Mouse (Mus musculus) right cerebral cortex, postnatal 10 days (tissue): ENCODE results near the gene Rab1a.
"Not testable (repeated sequence)": the region's sequence is repeated elsewhere in the genome, so short reads cannot be mapped to it uniquely, and the experiment has no call there.

Experiments
- DNase-seq, 2 experiments: peaks; one replicate each; pipeline ENCODE4 v3.0.0; 2021; ENCODE audit warnings: low spot score in 2 of 2

Gene Rab1a

GRCm38 (mm10) chr11:20217227-20217626, 16.0 kb downstream of the Rab1a start:
- DNase-seq = no peak

DNA sequence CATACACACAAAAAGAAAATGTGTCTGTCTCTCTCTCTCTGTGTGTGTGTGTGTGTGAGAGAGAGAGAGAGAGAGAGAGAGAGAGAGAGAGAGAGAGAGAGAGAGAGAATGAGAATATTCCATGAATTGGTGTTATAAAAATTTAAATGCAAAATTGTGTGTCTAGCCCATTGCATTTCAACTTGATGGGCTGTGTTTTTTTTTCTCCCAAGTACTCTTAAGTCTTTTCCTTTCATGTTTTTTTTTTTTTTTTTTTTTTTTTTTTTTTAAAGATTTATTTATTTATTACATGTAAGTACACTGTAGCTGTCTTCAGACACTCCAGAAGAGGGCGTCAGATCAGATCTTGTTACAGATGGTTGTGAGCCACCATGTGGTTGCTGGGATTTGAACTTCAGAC, 20.4 kb downstream of the Rab1a start:
- not testable (repeated sequence) for DNase-seq

DNA sequence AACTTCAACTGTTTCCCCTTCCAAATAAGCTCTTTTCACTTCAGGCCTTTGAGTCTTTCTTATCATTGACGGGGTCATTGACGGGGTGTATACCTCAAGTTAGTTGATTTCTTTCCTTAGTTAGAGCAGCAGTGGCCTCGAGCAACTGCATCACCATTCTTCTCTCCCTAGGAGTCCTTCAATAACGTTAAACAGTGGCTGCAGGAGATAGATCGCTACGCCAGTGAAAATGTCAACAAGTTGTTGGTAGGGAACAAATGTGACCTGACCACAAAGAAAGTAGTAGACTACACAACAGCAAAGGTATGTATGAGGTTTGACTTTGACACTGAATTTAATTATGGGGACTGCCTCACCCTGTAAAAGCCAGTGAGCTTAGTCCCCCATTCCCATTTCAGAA, 23.0 kb downstream of the Rab1a start:
- no peak for DNase-seq

DNA sequence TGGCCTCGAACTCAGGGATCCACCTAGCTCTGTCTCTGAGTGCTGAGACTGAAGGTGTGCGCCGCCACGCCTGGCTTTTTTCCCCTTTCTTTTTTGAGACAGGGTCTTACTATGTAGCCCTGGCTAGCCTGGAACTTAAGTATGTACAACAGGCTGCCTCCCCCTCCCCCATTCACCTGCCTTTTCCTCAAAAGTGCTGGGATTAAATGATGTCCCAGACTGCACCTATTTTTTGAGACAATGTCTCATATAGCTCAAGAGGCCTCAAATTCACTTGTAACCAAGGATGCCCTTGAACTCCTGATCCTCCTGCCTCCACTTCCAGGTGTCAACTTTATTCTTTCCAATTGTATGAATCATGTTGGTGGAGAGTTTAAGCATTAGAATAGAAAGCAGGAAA, 24.7 kb downstream of the Rab1a start:
- peak in 1 of 2 experiments; percentile 23 for DNase-seq

DNA sequence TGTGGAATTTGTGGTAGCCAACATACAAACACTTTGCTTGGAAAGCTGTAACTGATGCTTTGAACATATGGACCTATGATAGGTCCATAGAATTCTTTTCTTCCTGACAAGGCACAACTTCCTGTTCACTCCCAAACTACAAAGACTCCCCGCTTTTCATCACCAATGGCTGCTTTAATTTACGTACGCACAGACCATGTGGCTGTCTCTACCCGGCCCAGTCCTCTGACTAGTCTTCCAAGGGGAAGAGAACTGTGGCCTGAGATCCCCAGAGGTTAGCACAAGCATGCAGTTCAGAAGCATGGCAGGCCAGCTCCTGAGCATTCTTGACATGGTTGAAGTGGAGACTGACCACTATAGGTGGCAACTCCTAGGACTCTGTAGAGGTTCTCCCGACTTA, 27.4 kb downstream of the Rab1a start:
- DNase-seq = no peak

DNA sequence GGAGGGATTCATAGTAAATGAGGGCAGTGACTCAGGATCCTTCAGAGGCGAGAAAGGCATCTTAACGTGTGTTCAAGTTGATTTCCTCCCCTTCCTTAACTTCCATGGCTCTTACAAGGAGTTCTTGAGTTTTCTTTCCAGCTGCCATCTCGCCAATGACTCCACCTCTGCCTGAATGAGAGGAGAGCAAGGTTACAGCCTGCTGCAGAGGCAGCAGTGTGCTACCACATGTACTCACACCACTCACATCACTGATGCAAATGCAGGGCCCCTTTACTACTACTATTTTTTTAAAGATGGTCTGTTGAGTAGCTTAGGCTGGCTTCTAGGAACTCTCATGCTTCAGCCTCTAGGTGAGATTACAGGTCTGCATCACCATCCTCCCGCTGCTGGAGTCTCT, 28.1 kb downstream of the Rab1a start:
- no peak for DNase-seq

GRCm38 (mm10) chr11:20230286-20230685, 29.1 kb downstream of the Rab1a start:
- DNase-seq = no peak

DNA sequence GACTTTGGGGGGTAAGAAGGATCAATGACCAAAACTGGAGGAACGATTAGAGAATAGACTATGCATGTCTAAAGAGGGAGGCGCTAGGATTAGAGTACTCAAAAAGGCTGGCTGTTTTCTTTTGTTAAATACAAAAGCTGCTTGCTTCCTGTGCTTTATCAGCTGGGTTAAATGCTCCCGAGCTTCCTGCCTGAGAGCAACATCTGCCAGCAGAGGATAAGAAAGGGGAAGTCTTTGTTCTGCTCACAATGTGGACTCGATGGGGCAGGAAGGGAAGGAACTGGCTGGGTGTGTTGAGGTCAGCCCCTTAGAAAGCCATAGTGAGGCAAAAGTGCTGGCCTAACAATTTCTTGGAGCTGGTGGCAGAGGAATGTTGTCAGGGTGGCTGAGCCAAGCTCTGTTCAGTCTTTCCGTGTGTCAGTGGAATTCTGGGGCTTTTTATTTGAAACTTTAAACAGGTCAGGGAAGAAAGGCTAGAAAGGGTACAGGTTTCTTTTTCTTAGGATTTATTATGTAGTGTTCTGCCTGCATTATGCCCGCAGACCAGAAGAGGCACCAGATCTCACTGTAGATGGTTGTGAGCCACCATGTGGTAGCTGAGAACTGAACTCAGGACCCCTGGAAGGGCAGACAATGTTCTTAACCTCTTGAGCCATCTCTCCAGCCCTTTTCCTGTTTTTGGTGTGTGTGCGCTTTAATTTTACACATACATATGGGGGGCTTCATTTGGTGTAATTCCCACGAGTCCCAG, 30.1 kb downstream of the Rab1a start:
- peak; percentile 56 to 68 for DNase-seq

DNA sequence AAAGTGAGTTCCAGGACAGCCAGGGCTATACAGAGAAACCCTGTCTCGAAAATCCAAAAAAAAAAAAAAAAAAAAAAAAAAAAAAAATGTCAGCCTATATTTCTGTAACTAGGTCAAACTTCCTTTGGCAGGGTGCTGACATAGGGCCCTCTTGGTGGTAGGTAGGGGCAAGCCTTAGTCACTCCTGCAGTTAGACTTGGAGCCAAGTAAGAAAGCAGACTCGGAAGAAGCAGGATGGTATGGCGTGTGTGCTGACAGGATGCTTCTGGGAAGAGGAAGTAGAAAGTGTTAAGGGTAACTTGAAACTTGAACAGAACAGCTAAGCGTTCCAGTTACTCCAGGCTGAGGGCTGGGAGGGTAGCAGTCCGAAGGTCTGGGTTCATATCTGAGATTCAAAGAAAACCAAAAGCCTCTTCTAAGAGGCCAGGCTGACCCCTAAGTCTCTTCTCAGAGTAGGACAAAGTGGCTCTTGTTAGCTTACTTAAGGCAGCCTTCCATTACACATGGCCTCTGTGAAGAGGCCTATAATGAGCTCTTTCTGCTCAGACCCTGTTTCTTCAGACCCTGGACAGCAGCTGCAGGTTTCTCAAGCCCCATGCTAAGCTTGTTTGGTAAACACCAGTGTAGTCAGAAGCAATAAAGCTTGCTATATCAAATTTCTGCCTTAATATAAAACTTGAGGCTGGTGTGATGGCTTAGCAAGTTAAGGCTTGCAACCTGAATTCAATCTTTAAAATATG, 31.0 kb downstream of the Rab1a start:
- peak in 1 of 2 experiments; percentile 34 for DNase-seq

DNA sequence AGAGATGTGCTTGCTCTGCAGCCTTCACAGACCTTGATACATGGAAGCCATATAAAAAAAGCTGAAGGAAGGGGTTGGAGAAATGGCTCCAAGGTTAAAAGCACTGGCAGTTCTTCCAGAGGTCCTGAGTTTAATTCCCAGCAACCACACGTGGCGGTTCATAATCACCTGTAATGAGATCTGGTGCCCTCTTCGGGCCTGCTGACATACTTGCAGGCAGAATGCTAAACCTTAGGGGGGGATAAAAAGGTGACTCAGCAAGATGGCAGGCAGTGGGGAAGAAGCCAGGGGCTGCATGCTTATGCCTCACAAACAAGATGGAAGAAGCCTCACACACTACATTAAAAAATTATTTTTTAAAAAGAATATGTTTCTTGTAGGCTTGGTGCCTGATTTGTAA, 33.0 kb downstream of the Rab1a start:
- DNase-seq = peak in 1 of 2 experiments; percentile 34

GRCm38 (mm10) chr11:20237018-20237417, 35.8 kb downstream of the Rab1a start:
- DNase-seq = no peak

- DNase-seq = no peak
Observed at GRCm38 (mm10) chr11:20237976-20238375, 36.7 kb downstream of the Rab1a start.

DNA sequence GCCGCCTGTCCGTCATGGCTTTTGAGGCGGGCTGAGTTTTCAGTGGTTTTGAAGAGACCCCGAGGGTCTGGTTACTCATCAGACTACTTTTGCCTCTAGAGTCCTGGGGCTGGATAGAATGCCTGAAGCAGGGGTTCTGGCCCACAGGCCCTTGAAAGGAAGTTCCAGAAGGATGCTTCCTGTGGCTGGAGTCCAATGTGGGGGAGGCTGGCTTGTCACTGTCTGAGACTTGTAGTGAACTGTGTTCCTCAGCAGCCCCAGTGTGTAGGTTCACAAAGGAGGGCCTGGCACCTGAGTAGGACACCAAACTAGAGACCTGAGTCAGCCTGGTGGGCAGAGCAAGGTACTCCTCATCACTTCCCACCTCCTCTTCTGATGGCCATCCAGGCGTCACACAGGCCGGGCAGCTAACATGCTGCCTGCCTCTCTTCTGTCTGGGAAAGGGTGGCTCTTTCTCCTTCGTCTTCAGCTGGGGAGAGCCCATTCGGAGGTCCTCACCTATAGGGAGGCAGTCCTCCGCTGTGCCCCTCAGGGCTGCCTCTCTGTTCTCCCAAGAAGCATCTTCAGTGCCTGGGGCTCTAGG, 38.1 kb downstream of the Rab1a start:
- peak in 1 of 2 experiments; percentile 27 for DNase-seq

- DNase-seq = no peak
Observed at GRCm38 (mm10) chr11:20240331-20240730, 39.1 kb downstream of the Rab1a start.

- DNase-seq = no peak
Observed at GRCm38 (mm10) chr11:20241311-20241710, 40.1 kb downstream of the Rab1a start.

DNA sequence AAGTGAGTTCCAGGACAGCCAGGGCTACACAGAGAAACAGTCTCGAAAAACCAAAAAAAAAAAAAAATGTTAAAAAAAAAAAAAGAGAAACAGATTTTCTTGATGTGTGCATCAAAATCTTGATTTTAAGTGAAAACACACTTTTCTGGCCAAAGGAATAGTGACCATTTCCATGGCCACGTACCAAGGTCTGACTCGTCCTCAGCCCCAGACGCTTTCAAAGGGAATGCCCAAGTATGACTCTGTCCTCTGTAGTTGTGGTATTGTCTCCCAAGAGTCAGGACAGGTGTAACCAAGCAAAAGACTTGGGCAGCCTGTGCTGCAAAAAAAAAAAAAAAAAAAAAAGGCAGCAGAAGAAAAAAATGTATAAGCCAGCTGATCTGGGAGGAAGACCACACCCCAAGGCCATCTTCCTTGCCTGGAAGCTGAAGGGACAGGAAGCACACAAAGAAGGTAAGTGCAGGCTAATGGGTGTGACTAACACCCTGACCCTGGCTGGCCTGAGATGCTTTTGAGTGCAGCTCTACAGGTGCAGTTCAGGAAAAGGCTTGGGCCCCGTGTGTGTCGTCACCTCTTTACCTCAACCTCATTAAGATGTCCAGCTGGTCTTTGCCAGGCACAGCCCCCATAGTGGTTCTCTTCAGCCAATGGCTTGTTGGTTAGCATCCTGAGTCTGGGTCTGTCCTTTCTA, 41.3 kb downstream of the Rab1a start:
- no peak for DNase-seq

DNA sequence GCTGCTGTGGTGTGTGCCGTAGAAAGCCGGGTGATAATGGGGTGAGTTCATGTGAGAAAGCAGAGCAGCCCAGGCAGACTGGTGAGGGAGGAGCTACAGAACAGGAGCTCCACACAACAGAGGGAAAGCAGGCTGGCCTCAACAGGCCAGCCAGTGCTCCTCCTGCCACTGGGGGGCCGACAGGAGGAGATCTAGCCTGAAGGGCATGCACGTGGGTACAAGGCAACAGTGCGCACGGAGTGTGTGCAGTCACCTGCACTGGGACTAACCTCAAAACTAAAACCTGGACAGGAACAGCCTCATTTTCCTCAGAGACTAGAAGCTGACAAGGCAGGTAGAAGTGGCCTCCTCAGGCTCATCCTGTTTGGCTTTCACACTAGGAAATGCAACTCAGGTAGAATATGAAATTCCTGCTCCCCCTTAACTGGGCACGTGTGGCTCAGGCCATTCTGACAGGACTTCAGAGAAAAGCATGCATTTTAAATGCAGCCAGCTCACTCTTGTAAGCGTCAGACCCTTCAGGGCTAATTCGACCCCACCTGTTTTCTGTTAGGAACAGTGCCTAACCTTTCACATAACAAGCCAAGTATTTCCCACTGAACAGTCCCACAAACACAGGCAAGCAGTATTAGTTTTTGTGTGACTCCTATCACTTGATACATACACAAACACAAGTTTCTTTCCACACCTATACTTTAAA, 42.1 kb downstream of the Rab1a start:
- DNase-seq = peak in 1 of 2 experiments; percentile 26

- DNase-seq = no peak
Observed at GRCm38 (mm10) chr11:20244336-20245290, 43.4 kb downstream of the Rab1a start.

GRCm38 (mm10) chr11:20245316-20245715, 44.1 kb downstream of the Rab1a start:
- peak in 1 of 2 experiments; percentile 16 for DNase-seq

DNA sequence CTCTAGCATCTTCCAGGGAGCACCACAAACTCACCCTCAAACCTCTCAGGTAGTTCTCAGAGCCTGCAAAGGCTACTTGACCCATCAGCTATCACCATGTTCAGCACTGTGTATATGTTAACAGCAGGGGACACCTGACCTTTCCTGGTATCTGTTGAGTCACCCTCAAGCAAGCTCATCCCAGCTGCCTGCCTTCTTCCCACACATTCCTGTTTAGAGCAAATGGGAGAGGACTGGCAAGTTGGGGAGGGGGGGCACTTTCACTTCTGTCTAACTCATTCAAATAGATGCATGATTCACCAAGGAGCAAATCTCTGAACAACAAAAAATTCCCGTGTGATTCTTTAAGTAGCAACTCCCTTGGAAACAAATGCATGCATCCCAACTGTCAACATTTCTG, 45.4 kb downstream of the Rab1a start:
- DNase-seq = peak in 1 of 2 experiments; percentile 30
